Mouse (Mus musculus) C2C12 (cell line): ENCODE measurements at regions not wholly inside any gene's neighbourhood (a gene's known extent, or its start where the extent isn't known, plus 50 kb on each side); places are given as distances from the start of the nearest gene placed in this dataset.

ENCODE experiments used
- CEBPB ChIP-seq: IDR thresholded peaks from one replicate; pipeline ENCODE4 v1.6.1; 2011; ENCODE audit warnings: low read depth, mild to moderate bottlenecking, control low read depth, moderate library complexity
- CTCF ChIP-seq: IDR thresholded peaks from one replicate; pipeline ENCODE4 v1.5.1; 2011; ENCODE audit not compliant: control insufficient read depth, insufficient read depth, insufficient read length
- MYOD1 ChIP-seq: IDR thresholded peaks from one replicate; pipeline ENCODE4 v1.6.1; 2011; ENCODE audit warnings: low read depth; ENCODE audit not compliant: control insufficient read depth, insufficient read length

GRCm38 (mm10) chr1:128672306-128672705 lies 80.2 kb upstream of the Cxcr4 start:
- TF ChIP-seq CTCF (no peak), MYOD1 (no peak), CEBPB (no peak)
